Mouse (Mus musculus) adrenal gland, adult 2 months (tissue): ENCODE data around the gene Cpt1b. TPM values are rescaled to one million over a fixed set of nuclear protein-coding genes. Genes with fewer than 3 reads are reported as not detected.

ENCODE experiments used
- DNase-seq: peaks from one replicate; pipeline ENCODE4 v3.0.0; 2021
- long read RNA-seq: library from polyadenylated mRNA; stranded (forward); transcript quantifications from one replicate; pipeline ENCODE4 v2.0.0, GENCODE M21; 2021
- polyA plus RNA-seq: library from polyadenylated mRNA; depleted of rRNA; stranded (reverse); fragments of >200 nt; gene quantifications from 2 replicates; pipeline ENCODE4 v1.2.3, GENCODE M21; 2012; rRNA removed
- total RNA-seq, 2 experiments: library from RNA; stranded (reverse); gene quantifications; 2 replicates each; pipeline ENCODE4 v1.2.3; 2021

The Cpt1b gene
- total RNA-seq (100 to 1,000 TPM; 139 to 200 TPM), polyA plus RNA-seq (116 and 120 TPM in 2 replicates)
- long read RNA-seq, transcript Cpt1b-201 (19 exons, 2,895 nt): major isoform, 120 of 175 reads
- long read RNA-seq, partial matches to known transcripts: 48 of 175 reads
- long read RNA-seq, other reads (novel, unspliced or antisense): 7 of 175 reads

DNA sequence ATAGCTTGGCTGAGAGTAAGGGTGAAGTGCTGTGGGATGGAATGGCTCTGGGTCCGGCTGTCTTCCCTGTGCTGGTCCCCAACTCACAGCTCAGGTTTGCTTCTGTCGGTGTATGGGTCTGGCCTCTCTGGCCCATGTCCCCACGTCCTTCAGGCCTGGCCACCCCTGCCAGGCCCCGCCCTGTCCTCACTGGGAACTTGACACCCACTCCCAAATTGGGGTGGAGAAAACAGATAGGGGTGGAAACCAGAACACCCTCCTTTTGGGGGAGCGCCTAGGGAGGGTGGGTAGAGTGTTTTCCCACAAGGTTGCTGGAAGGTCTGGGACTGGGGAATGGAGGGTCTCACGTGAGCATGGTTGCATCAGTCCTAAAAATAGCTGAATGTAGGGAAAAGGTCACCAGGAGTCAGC, at the start of gene Cpt1b:
Cpt1b (minus strand) TSS at position 153 of the 411 bp plus-strand sequence.
- DNase-seq: peak; percentile 52

DNA sequence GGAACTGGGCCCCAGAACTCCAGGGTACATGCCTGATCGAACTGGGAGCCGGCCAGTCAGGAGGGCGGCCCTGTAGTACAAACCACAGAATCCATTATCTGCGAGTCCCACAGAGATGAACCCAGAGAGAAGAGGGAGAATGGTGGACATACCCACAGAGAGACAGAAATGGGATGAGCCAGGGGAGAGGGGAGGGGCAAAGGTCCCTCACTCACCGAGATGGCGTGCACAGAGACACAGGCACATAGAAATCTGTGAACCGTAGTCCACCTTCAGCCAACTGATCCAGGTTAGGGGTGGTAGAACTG, 49.6 kb upstream of the Cpt1b start:
- DNase-seq: no peak

DNA sequence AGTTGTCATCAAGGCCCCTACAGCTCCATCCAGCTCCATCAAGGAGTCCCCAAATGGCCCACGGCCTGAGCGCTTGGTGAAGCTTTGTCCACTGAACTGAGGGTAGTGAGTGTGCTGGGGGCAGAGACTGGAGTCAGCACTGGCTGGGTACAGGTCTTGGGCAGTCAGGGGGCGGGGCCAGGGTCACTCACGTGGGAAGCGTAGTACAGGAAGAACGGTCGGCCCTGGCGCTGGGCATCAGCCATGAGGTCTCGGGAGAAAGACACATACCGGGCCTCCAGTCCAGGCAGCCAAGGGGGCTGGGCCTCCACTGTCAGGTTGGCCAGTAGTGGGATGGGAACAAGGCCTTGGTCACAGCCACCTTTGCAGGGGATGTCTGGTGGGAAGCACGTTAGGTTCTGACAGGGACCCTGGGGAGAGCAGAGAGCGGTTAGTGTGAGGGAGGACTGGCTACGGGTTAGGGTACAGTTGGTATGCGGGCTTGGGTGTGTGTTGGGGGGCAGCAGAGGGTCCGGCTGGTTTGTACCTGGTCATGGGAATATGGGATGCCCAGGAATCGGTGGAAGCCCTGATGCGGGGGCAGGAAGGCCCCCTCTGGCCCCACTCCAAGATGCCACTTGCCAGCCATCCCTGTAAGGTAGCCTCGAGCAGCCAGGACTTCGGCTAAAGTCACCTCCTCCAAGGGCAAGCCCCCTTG, 49.1 kb upstream of the Cpt1b start:
- no peak for DNase-seq

DNA sequence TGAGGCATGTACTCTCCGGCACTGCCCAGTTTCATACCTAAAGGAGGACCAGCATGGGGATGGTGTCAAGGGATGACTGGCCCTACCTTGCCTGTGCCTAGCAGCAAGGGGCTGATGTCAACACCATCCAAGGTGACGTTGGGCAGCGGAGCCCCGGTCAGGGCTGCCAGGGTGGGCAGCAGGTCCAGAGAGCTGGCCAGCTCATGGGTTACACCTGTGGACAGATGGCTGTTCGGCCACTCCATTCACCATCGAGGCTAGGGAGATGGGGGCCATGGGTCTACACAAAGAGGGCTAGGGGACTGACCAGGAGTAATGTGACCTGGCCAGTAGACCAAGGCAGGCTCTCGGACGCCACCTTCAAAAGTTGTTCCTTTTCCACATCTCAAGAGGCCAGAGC, 48.3 kb upstream of the Cpt1b start:
- DNase-seq: no peak

- no peak for DNase-seq
Observed at GRCm38 (mm10) chr15:89473370-89473769, 47.7 kb upstream of the Cpt1b start.

GRCm38 (mm10) chr15:89471476-89471875, 45.8 kb upstream of the Cpt1b start:
- DNase-seq: no peak

GRCm38 (mm10) chr15:89468577-89468976, 42.9 kb upstream of the Cpt1b start:
- no peak for DNase-seq

- DNase-seq: no peak
Observed at GRCm38 (mm10) chr15:89465052-89465451, 39.4 kb upstream of the Cpt1b start.

- DNase-seq: no peak
Observed at GRCm38 (mm10) chr15:89463334-89464235, 37.9 kb upstream of the Cpt1b start.

DNA sequence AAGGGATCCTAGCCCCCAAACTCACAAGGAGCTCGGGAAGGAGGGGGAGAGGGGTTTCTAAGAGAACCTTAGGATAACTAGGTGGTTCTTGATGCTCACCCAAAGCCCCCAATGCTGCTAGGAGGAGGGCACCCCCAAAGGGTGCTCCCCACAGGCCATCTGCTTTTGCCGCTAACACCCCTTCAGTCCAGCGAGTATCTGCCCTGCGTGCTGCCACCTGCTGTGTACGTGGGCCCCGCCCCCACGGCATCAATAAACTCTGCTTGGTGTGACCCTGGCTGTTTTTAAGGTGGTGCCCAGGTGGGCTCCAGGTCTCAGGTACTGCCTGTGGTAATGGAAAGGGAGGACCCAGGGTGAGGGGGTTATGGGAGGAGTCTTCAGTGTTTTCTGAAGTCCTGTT, 36.5 kb upstream of the Cpt1b start:
- DNase-seq: no peak

GRCm38 (mm10) chr15:89461321-89461720, 35.7 kb upstream of the Cpt1b start:
- DNase-seq: no peak

GRCm38 (mm10) chr15:89460298-89460697, 34.6 kb upstream of the Cpt1b start:
- DNase-seq: no peak

- no peak for DNase-seq
Observed at GRCm38 (mm10) chr15:89459821-89460220, 34.2 kb upstream of the Cpt1b start.

DNA sequence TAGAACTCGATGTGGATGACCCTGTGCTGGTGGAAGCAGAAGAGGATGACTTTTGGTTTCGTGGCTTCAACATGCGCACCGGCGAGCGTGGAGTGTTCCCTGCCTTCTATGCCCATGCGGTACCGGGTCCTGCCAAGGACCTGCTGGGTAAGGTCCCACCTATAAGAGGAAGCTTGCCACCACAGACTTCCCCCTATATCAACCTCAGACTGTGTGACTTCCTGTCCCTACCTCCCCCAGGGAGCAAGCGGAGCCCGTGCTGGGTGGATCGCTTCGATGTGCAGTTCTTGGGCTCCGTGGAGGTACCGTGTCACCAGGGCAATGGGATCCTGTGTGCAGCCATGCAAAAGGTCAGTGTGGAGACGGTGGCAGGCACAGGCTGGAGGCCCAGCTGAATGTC, 33.3 kb upstream of the Cpt1b start:
- no peak for DNase-seq

DNA sequence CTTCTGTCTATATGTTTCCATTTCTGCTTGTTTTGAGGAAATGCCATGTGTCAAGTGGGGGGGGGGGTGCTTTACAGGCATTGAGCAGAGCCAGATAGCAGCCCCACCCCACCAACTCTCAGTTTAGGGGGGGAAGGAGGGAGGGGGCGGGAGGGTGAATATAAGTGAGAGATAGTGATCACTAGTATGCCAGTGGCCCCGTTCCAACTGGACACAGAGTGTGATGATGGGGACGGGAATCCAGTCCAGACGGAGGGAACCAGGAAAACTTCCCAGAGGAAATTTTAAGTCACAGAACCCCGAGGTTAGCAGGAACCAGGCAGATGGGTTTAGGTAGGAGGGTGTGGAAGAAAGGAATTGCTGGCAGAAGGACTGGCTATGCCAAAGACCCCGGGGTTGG, 30.0 kb upstream of the Cpt1b start:
- DNase-seq: no peak

- no peak for DNase-seq
Observed at GRCm38 (mm10) chr15:89454857-89455256, 29.2 kb upstream of the Cpt1b start.

DNA sequence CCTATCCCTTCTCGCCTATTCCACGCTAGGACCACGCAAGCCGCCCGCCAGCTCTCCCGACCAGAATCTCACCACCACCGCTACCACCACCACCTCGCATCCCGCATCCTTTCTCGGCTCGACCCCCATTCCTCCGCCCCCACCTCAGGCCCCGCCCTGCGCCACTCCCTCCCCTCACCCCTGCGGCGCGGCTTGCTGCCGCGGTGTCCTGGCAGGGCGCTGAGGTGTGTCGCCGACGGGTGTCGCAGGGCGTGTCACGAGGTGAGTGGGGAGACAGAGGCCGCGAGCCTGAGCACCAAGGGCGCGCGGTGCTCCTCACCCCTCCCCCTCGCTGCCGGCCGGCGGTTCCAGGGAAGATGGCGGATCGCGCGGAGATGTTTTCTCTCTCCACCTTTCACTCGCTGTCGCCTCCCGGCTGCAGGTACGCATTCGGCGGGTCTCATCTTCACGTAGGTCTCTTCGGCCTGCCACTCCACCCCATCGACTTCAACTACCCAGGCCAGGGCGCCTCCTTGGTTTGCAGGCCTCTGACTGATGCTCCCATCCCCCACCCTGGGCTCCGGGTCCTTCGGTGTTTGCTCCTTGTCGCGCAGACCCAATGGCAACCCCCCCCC, 28.3 kb upstream of the Cpt1b start, which contains the start of gene Mapk8ip2:
Mapk8ip2 (plus strand) TSS at position 49 of the 614 bp plus-strand sequence.
- no peak for DNase-seq

DNA sequence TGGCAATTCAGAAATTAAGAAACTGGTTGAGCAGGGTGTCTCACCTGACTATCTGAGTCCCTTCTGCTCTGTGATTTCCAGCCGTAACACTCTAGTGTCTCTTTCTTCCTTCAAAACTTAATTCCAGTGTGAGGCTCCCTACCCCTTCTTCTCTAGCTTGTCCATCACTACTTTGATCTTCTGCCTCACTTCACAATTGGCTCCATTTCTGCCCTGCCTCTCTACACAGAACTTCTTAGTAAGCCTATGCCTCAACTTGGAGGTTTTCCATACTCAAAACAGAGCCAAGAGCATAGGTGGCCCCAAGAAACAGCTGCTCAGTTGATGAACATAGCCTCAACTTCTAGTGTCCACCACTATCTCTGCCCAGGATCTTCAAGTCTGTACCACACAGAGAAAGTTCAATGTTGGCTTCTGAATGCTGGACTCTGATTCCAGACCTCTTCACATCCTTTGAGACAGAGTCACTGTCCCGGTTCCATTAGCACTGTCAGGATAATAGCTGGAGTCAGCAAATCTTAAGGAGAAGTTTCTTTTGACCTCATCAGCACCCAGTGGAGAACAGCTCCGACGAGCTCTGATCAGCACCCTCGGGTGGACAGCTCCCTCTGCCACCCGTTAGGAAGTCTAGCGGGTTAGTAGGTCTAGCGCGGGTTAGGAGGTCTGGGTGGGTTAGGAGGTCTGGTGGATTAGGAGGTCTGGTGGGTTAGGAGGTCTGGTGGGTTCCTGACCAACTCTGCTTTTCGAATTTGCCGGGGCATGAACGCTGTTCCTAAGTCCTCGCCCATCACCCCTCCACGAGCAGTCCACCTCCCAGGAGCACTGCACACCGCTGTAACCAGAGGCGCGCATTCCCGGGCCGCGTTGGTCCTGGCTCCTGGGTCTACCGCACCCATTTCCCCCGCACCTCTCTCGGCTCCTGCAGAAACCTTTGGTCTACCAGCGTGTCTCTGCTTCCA, 27.5 kb upstream of the Cpt1b start:
- peak; percentile 71 for DNase-seq

- no peak for DNase-seq
Observed at GRCm38 (mm10) chr15:89442486-89443070, 16.9 kb upstream of the Cpt1b start.

GRCm38 (mm10) chr15:89435878-89436277, 10.2 kb upstream of the Cpt1b start:
- DNase-seq: no peak

DNA sequence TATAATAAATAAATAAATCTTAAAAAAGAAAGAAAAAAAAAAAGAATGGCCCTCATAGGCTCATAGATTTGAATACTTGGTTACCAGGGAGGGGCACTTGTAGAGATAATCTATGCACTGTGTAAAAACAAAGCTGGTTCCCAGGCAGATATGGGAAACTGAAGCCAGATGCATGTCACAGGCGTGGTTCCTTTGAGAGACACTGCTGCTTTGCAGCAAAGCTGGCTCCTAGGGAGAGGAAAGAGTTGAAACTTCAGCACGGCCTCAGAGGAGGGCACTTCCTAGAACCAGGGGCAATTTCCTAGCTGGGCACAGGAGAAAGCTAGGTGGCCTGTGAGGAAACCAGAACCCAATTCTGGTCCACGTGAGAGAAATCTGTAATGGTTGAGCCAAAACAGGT, 8.5 kb upstream of the Cpt1b start:
- no peak for DNase-seq
